Mouse (Mus musculus) lung, postnatal 10 days (tissue): Measurements from ENCODE around the gene Podxl2.

ENCODE experiments used
- DNase-seq: peaks from one replicate; pipeline ENCODE4 v3.0.0; 2021

Podxl2 gene

GRCm38 (mm10) chr6:88827395-88828205 is 47.2 kb downstream of the Podxl2 start:
- peak; percentile 64 for DNase-seq

- no peak for DNase-seq
These were observed 47.9 kb downstream of the Podxl2 start for GRCm38 (mm10) chr6:88826965-88827364.

GRCm38 (mm10) chr6:88826545-88826944 is 48.3 kb downstream of the Podxl2 start:
- peak; percentile 85 for DNase-seq

- DNase-seq: no peak
These were observed 48.8 kb downstream of the Podxl2 start for GRCm38 (mm10) chr6:88826088-88826487.

GRCm38 (mm10) chr6:88824183-88824582 is 50.7 kb downstream of the Podxl2 start:
- no peak for DNase-seq

GRCm38 (mm10) chr6:88821901-88822300 is 52.9 kb downstream of the Podxl2 start:
- peak; percentile 93 for DNase-seq

GRCm38 (mm10) chr6:88821294-88821693 is 53.5 kb downstream of the Podxl2 start:
- DNase-seq: no peak

- DNase-seq: peak; percentile 58
These were observed 54.0 kb downstream of the Podxl2 start for GRCm38 (mm10) chr6:88820853-88821252.

GRCm38 (mm10) chr6:88816913-88817312 is 57.9 kb downstream of the Podxl2 start:
- DNase-seq: no peak

GRCm38 (mm10) chr6:88815489-88815888 is 59.4 kb downstream of the Podxl2 start:
- DNase-seq: no peak

- no peak for DNase-seq
These were observed 59.8 kb downstream of the Podxl2 start for GRCm38 (mm10) chr6:88815036-88815435.

- no peak for DNase-seq
These were observed 61.0 kb downstream of the Podxl2 start for GRCm38 (mm10) chr6:88813832-88814231.

- peak; percentile 74 for DNase-seq
These were observed 62.0 kb downstream of the Podxl2 start for GRCm38 (mm10) chr6:88812886-88813285.

- no peak for DNase-seq
These were observed 62.9 kb downstream of the Podxl2 start for GRCm38 (mm10) chr6:88811880-88812400.

- no peak for DNase-seq
These were observed 63.4 kb downstream of the Podxl2 start for GRCm38 (mm10) chr6:88811396-88811795.

- no peak for DNase-seq
These were observed 64.6 kb downstream of the Podxl2 start for GRCm38 (mm10) chr6:88810291-88810690.

GRCm38 (mm10) chr6:88809091-88810037 is 65.5 kb downstream of the Podxl2 start:
- DNase-seq: no peak

GRCm38 (mm10) chr6:88804966-88805577 is 69.8 kb downstream of the Podxl2 start:
- DNase-seq: peak; percentile 28

GRCm38 (mm10) chr6:88803957-88804695 is 70.7 kb downstream of the Podxl2 start:
- DNase-seq: no peak

GRCm38 (mm10) chr6:88803051-88803450 is 71.8 kb downstream of the Podxl2 start:
- no peak for DNase-seq

- no peak for DNase-seq
These were observed 74.1 kb downstream of the Podxl2 start for GRCm38 (mm10) chr6:88800735-88801134.

GRCm38 (mm10) chr6:88800191-88800590 is 74.7 kb downstream of the Podxl2 start:
- no peak for DNase-seq
